Mouse (Mus musculus) CH12.LX (cell line): Measurements from ENCODE around the gene Haghl.

Source experiments
- CTCF ChIP-seq, 2 experiments: IDR thresholded peaks in 1 of 2; conservative IDR thresholded peaks in 1 of 2; 2 replicates each; pipeline ENCODE4 v1.5.1; 2011 to 2012; ENCODE audit warnings: low read depth in 2 of 2, low read length in 2 of 2, improper control_type of control experiment in 1 of 2, inconsistent platforms in 1 of 2, mild to moderate bottlenecking in 1 of 2, moderate library complexity in 1 of 2
- E2F4 ChIP-seq: IDR thresholded peaks from 2 replicates; pipeline ENCODE4 v1.6.1; 2011; ENCODE audit warnings: low read depth, low read length, improper control_type of control experiment; ENCODE audit not compliant: insufficient replicate concordance
- KAT2A ChIP-seq: IDR thresholded peaks from 2 replicates; pipeline ENCODE4 v1.6.1; 2012; ENCODE audit warnings: low read length, improper control_type of control experiment, inconsistent platforms; ENCODE audit not compliant: insufficient replicate concordance
- MAFK ChIP-seq: IDR thresholded peaks from 2 replicates; pipeline ENCODE4 v1.6.1; 2011; ENCODE audit warnings: low read length, improper control_type of control experiment; ENCODE audit not compliant: insufficient replicate concordance
- MAX ChIP-seq: IDR thresholded peaks from 2 replicates; pipeline ENCODE4 v1.6.1; 2011; ENCODE audit warnings: low read length, improper control_type of control experiment
- MXI1 ChIP-seq: IDR thresholded peaks from 2 replicates; pipeline ENCODE4 v1.6.1; 2011; ENCODE audit warnings: mild to moderate bottlenecking, low read depth, low read length, improper control_type of control experiment
- POLR2A ChIP-seq: IDR thresholded peaks from 2 replicates; pipeline ENCODE4 v1.6.1; 2011; ENCODE audit warnings: low read depth, mild to moderate bottlenecking, improper control_type of control experiment, low read length
- SMC3 ChIP-seq: IDR thresholded peaks from 2 replicates; pipeline ENCODE4 v1.6.1; 2011; ENCODE audit warnings: low read depth, low read length, improper control_type of control experiment
- UBTF ChIP-seq: IDR thresholded peaks from 2 replicates; pipeline ENCODE4 v1.6.1; 2012; ENCODE audit warnings: low read depth, mild to moderate bottlenecking, inconsistent platforms, low read length, improper control_type of control experiment, moderate library complexity
- USF2 ChIP-seq: conservative IDR thresholded peaks from 2 replicates; pipeline ENCODE4 v1.6.1; 2011; ENCODE audit warnings: low read depth, low read length, improper control_type of control experiment
- ZMIZ1 ChIP-seq: IDR thresholded peaks from 2 replicates; pipeline ENCODE4 v1.6.1; 2012; ENCODE audit warnings: low read depth, mild to moderate bottlenecking, inconsistent platforms, low read length, improper control_type of control experiment
- ZNF384 ChIP-seq: IDR thresholded peaks from 2 replicates; pipeline ENCODE4 v1.6.1; 2012; ENCODE audit warnings: low read depth, low read length, improper control_type of control experiment, inconsistent platforms

- TF ChIP-seq ZNF384 (no peak), SMC3 (no peak), KAT2A (no peak), MAFK (no peak), USF2 (no peak), MAX (no peak), ZMIZ1 (no peak), E2F4 (no peak), CTCF (conservative IDR thresholded peaks at IDR 0.05 in 1 of 2, IDR thresholded peaks at IDR 0.05 in 1 of 2; ENCODE audit: low read depth in 2 of 2, low read length in 2 of 2) (no peak), UBTF (no peak), POLR2A (no peak), MXI1 (no peak)
Measured at GRCm38 (mm10) chr17:25830806-25831431, 45.4 kb upstream of the Haghl start.
